Mouse (Mus musculus) CD4-positive, CD25-positive, alpha-beta regulatory T cell, adult 2 months (primary cell): ENCODE results near the gene Fmnl2.

Source experiments
- DNase-seq: peaks from one replicate; pipeline ENCODE4 v3.0.0-alpha.2; 2012; ENCODE audit warnings: low read depth, low spot score

Fmnl2 gene

GRCm38 (mm10) chr2:53038737-53039136, 181.1 kb downstream of the Fmnl2 start:
- no peak for DNase-seq

GRCm38 (mm10) chr2:53047031-53047430, 189.4 kb downstream of the Fmnl2 start:
- no peak for DNase-seq

GRCm38 (mm10) chr2:53047749-53048387, 190.2 kb downstream of the Fmnl2 start:
- DNase-seq = no peak

- no peak for DNase-seq
Measured at GRCm38 (mm10) chr2:53050376-53050775, 192.7 kb downstream of the Fmnl2 start.

GRCm38 (mm10) chr2:53051502-53051901, 193.8 kb downstream of the Fmnl2 start:
- peak; percentile 41 for DNase-seq

GRCm38 (mm10) chr2:53053714-53054113, 196.1 kb downstream of the Fmnl2 start:
- no peak for DNase-seq

- DNase-seq = no peak
Measured at GRCm38 (mm10) chr2:53056556-53056955, 198.9 kb downstream of the Fmnl2 start.

- DNase-seq = no peak
Measured at GRCm38 (mm10) chr2:53057291-53057690, 199.6 kb downstream of the Fmnl2 start.

GRCm38 (mm10) chr2:53061363-53062000, 203.8 kb downstream of the Fmnl2 start:
- DNase-seq = no peak

- no peak for DNase-seq
Measured at GRCm38 (mm10) chr2:53066973-53067372, 209.3 kb downstream of the Fmnl2 start.

GRCm38 (mm10) chr2:53070607-53071006, 212.9 kb downstream of the Fmnl2 start:
- DNase-seq = no peak

- DNase-seq = no peak
Measured at GRCm38 (mm10) chr2:53079693-53080286, 222.1 kb downstream of the Fmnl2 start.

- DNase-seq = no peak
Measured at GRCm38 (mm10) chr2:53082045-53082444, 224.4 kb downstream of the Fmnl2 start.

- DNase-seq = no peak
Measured at GRCm38 (mm10) chr2:53082501-53082900, 224.8 kb downstream of the Fmnl2 start.

- DNase-seq = peak; percentile 36
Measured at GRCm38 (mm10) chr2:53083241-53083640, 225.6 kb downstream of the Fmnl2 start.

GRCm38 (mm10) chr2:53085617-53086202, 228.1 kb downstream of the Fmnl2 start:
- peak; percentile 64 for DNase-seq

- DNase-seq = peak; percentile 46
Measured at GRCm38 (mm10) chr2:53088744-53089143, 231.1 kb downstream of the Fmnl2 start.

GRCm38 (mm10) chr2:53095031-53095430, 237.4 kb downstream of the Fmnl2 start:
- DNase-seq = peak; percentile 53

- peak; percentile 17 for DNase-seq
Measured at GRCm38 (mm10) chr2:53095489-53095888, 237.8 kb downstream of the Fmnl2 start.

- no peak for DNase-seq
Measured at GRCm38 (mm10) chr2:53100093-53100492, 242.4 kb downstream of the Fmnl2 start.

- peak; percentile 46 for DNase-seq
Measured at GRCm38 (mm10) chr2:53101885-53102740, 244.5 kb downstream of the Fmnl2 start.

GRCm38 (mm10) chr2:53102901-53103300, 245.2 kb downstream of the Fmnl2 start:
- DNase-seq = no peak
